Mouse (Mus musculus) E14TG2a.4 (cell line): ENCODE results near the gene Ucp3.
A peak's percentile ranks its signal among the peaks of the same experiment; 100 is the strongest.

Experiments used
- H3K27me3 ChIP-seq: 2 replicates; pipeline ENCODE4 v1.6.1; 2014; ENCODE audit warnings: low read length, control low read depth; ENCODE audit not compliant: insufficient read depth
- H3K36me3 ChIP-seq: 2 replicates; pipeline ENCODE4 v1.6.1; 2014; ENCODE audit warnings: low read length, control low read depth; ENCODE audit not compliant: insufficient read depth
- H3K4me1 ChIP-seq: replicated peaks from 2 replicates; pipeline ENCODE4 v1.6.1; 2014; ENCODE audit warnings: low read depth, low read length, control low read depth
- H3K4me3 ChIP-seq: replicated peaks from 2 replicates; pipeline ENCODE4 v1.5.1; 2014; ENCODE audit warnings: mild to moderate bottlenecking, low read length
- H3K9me3 ChIP-seq: 2 replicates; pipeline ENCODE4 v1.6.1; 2014; ENCODE audit warnings: low read length, control low read depth
- CTCF ChIP-seq: conservative IDR thresholded peaks from 2 replicates; pipeline ENCODE4 v1.5.1; 2014; ENCODE audit warnings: low read length
- NANOG ChIP-seq: IDR thresholded peaks from 2 replicates; pipeline ENCODE4 v1.6.1; 2014; ENCODE audit warnings: borderline replicate concordance, low read length, mixed read lengths
- POU5F1 ChIP-seq: IDR thresholded peaks from 2 replicates; pipeline ENCODE4 v1.6.1; 2014; ENCODE audit warnings: low read length, borderline replicate concordance

Ucp3 gene

GRCm38 (mm10) chr7:100499465-100499864 is 26.7 kb downstream of the Ucp3 start:
- no peaks in the 10 kb centered on the region for H3K9me3 ChIP-seq
- H3K4me3 ChIP-seq = peak overlapping the region; percentile 24; the same call in 1 of the 2 replicates
- H3K27me3 ChIP-seq = no peaks in the 10 kb centered on the region
- H3K4me1 ChIP-seq = peaks cover 99% of the 10 kb centered on the region
- TF ChIP-seq POU5F1 (no peak), NANOG (no peak), CTCF (no peak)
- peaks cover 62% of the 10 kb centered on the region for H3K36me3 ChIP-seq

GRCm38 (mm10) chr7:100500276-100500977 is 27.6 kb downstream of the Ucp3 start:
- Histone ChIP-seq H3K4me3 (peak overlapping the region; percentile 24), H3K36me3 (peaks cover 52% of the 10 kb centered on the region), H3K4me1 (peaks cover 98% of the 10 kb centered on the region), H3K27me3 (no peaks in the 10 kb centered on the region), H3K9me3 (no peaks in the 10 kb centered on the region)
- TF ChIP-seq CTCF (no peak), NANOG (no peak), POU5F1 (no peak)

- Histone ChIP-seq H3K9me3 (no peaks in the 10 kb centered on the region), H3K4me3 (peak overlapping the region; percentile 24), H3K4me1 (peaks cover 99% of the 10 kb centered on the region), H3K36me3 (peaks cover 46% of the 10 kb centered on the region), H3K27me3 (no peaks in the 10 kb centered on the region)
- TF ChIP-seq POU5F1 = no peak
- no peak for TF ChIP-seq NANOG
- TF ChIP-seq CTCF = no peak
These were observed 28.4 kb downstream of the Ucp3 start for GRCm38 (mm10) chr7:100501027-100501843.

- H3K27me3 ChIP-seq = no peaks in the 10 kb centered on the region
- H3K4me1 ChIP-seq = peaks cover 99% of the 10 kb centered on the region
- H3K4me3 ChIP-seq = 0 out of 2 replicates have a peak overlapping the region, but pooled peaks have one; percentile 0
- peaks cover 40% of the 10 kb centered on the region for H3K36me3 ChIP-seq
- no peak for TF ChIP-seq POU5F1
- no peak for TF ChIP-seq CTCF
- TF ChIP-seq NANOG = peak; percentile 56; the same call in 1 of the 2 replicates
- H3K9me3 ChIP-seq = no peaks in the 10 kb centered on the region
These were observed 29.1 kb downstream of the Ucp3 start for GRCm38 (mm10) chr7:100501844-100502373.

GRCm38 (mm10) chr7:100502374-100502922 is 29.7 kb downstream of the Ucp3 start:
- H3K27me3 ChIP-seq = no peaks in the 10 kb centered on the region
- TF ChIP-seq NANOG (no peak), POU5F1 (no peak), CTCF (no peak)
- peaks cover 34% of the 10 kb centered on the region for H3K36me3 ChIP-seq
- no peaks in the 10 kb centered on the region for H3K9me3 ChIP-seq
- peaks cover 97% of the 10 kb centered on the region for H3K4me1 ChIP-seq
- 0 out of 2 replicates have a peak overlapping the region, but pooled peaks have one; percentile 17 for H3K4me3 ChIP-seq

- no peak for TF ChIP-seq POU5F1
- no peak for TF ChIP-seq NANOG
- no peak for TF ChIP-seq CTCF
- Histone ChIP-seq H3K9me3 (no peaks in the 10 kb centered on the region), H3K27me3 (no peaks in the 10 kb centered on the region), H3K36me3 (peaks cover 28% of the 10 kb centered on the region), H3K4me3 (peak overlapping the region; percentile 17; the same call in 1 of the 2 replicates), H3K4me1 (peaks cover 93% of the 10 kb centered on the region)
These were observed 30.3 kb downstream of the Ucp3 start for GRCm38 (mm10) chr7:100503076-100503475.

GRCm38 (mm10) chr7:100504740-100505487 is 32.1 kb downstream of the Ucp3 start:
- peak overlapping the region; percentile 26; the same call in 1 of the 2 replicates for H3K4me3 ChIP-seq
- no peak for TF ChIP-seq NANOG
- TF ChIP-seq CTCF = no peak
- TF ChIP-seq POU5F1 = no peak
- H3K9me3 ChIP-seq = no peaks in the 10 kb centered on the region
- H3K36me3 ChIP-seq = peaks cover 10% of the 10 kb centered on the region
- peaks cover 75% of the 10 kb centered on the region for H3K4me1 ChIP-seq
- no peaks in the 10 kb centered on the region for H3K27me3 ChIP-seq
